Mouse (Mus musculus) testis, adult 2 months (tissue): Measurements from ENCODE around the gene Dppa2. TPM values are rescaled to one million over a fixed set of nuclear protein-coding genes. Genes with fewer than 3 reads are reported as not detected.
"Not testable (repeated sequence)": the region's sequence is repeated elsewhere in the genome, so short reads cannot be mapped to it uniquely, and the experiment has no call there.

Experiments used
- H3K27ac ChIP-seq: fragments of 200-500 bp; 2 replicates; pipeline ENCODE4 v1.5.1; 2012; ENCODE audit warnings: low read depth, low read length; ENCODE audit not compliant: control insufficient read depth, insufficient read depth
- H3K27me3 ChIP-seq: fragments of 200-500 bp; 2 replicates; pipeline ENCODE4 v1.6.1; 2012; ENCODE audit warnings: mild to moderate bottlenecking, low read length, moderate library complexity; ENCODE audit not compliant: control insufficient read depth, insufficient read depth
- H3K36me3 ChIP-seq: fragments of 200-500 bp; 2 replicates; pipeline ENCODE4 v1.6.1; 2012; ENCODE audit warnings: mild to moderate bottlenecking, low read length; ENCODE audit not compliant: control insufficient read depth, insufficient read depth
- H3K4me1 ChIP-seq: fragments of 200-500 bp; 2 replicates; pipeline ENCODE4 v1.6.1; 2012; ENCODE audit warnings: low read length; ENCODE audit not compliant: control insufficient read depth, insufficient read depth
- H3K4me3 ChIP-seq: fragments of 200-500 bp; 2 replicates; pipeline ENCODE4 v1.5.1; 2012; ENCODE audit warnings: low read depth, mild to moderate bottlenecking, low read length, moderate library complexity, mixed read lengths; ENCODE audit not compliant: control insufficient read depth
- CTCF ChIP-seq: fragments of 200-500 bp; IDR thresholded peaks from 2 replicates; pipeline ENCODE4 v1.5.1; 2012; ENCODE audit warnings: low read depth, mild to moderate bottlenecking, inconsistent platforms, low read length, moderate library complexity; ENCODE audit not compliant: control insufficient read depth, insufficient read depth, insufficient replicate concordance
- POLR2A ChIP-seq: fragments of 200-500 bp; IDR thresholded peaks from 2 replicates; pipeline ENCODE4 v1.6.1; 2012; ENCODE audit warnings: low read depth, mild to moderate bottlenecking, inconsistent platforms, low read length, moderate library complexity; ENCODE audit not compliant: control insufficient read depth
- polyA plus RNA-seq: library from polyadenylated mRNA; depleted of rRNA; stranded (reverse); fragments of >200 nt; gene quantifications from 2 replicates; pipeline ENCODE4 v1.2.3, GENCODE M21; 2012

The Dppa2 gene
- polyA plus RNA-seq, 1 experiment = not detected

DNA sequence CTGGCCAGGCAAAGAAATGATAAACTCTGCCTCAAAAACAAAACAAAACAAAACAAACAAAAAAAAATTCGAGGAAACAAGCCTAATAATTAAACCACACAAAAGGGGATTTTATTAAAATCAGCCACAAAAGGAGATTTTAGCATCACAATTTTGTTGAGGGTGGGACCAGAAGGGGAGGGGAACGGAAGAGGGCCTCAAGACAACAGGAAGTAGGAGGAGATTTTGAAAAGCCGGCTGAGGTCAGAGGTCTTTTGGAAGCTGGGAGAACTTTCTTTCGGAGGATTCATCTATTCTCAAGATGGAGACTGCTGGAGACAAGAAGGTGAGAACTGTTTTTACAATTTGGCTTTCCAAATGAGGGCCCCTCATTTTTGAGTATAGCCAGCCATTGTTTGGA lies 20.2 kb upstream of the Dppa2 start, which contains the start of gene Dppa4:
Gene Dppa4 (plus strand): TSS at position 217 of the 400 bp plus-strand sequence.
- Histone ChIP-seq H3K27me3 (no peaks in the 10 kb centered on the region), H3K36me3 (no peaks in the 10 kb centered on the region), H3K4me3 (peak within 1 kb of the TSS; percentile 13; the same call in 1 of the 2 replicates), H3K4me1 (no peaks in the 10 kb centered on the region), H3K27ac (no peak within 1 kb of the TSS)
- TF ChIP-seq CTCF = no peak
- TF ChIP-seq POLR2A = no peak

DNA sequence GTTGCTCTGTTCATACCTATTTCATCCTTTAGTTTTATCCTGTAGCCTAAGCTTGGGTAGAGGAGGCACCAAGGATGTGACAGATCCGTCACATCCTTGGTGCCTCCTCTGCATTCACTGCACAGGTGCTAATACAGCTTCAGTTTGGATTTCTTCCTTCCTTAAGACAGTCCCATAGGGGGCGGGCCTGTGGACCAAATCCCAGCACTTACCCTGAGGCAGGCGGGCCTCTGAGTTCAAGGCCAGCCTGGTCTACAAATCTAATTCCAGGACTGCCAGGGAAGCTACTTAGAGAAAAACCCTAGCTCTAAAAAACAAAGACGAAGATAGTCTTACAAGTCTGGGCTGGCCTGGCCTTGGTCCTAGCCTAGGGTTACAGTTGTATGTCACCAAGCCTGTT lies 18.2 kb upstream of the Dppa2 start:
- H3K4me1 ChIP-seq = no peaks in the 10 kb centered on the region
- H3K27me3 ChIP-seq = no peaks in the 10 kb centered on the region
- H3K27ac ChIP-seq = no peak overlapping the region
- TF ChIP-seq POLR2A (no peak), CTCF (no peak)
- H3K36me3 ChIP-seq = no peaks in the 10 kb centered on the region
- no peak overlapping the region for H3K4me3 ChIP-seq

DNA sequence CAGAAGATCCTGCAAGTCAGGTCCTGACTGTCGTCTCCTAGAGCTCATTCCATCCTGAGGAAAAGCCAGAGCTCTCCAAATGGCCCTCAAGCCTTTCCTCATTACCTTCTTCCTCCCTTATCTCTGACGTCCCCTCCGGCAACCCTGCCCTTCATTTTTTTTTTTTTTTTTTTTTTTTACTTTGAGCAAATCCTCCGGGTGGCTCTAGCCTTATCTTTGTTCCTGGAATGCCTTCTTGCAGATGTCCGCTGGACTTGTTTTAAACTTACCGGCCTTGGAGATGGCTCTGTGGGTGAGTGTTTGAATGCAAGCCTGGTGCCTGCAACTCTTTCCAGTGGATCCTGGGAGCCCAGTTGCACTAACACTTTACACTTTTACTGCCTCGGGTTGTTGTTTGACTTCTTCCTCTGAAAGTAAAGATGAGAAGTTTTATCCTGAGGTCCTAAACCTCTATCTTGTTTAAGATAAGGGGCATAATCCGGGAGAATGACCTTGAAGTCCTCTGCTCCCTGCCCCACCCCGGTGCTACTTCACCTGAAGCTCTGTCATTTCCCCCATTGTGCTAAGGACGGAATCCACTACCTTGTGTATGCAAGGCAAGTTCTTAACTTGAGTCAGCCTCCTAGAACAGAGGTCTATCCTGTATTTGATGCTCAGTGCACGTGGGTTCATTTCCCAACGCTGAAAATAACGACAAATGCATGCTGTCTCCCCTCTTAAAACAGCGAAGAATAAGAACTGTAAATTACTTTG lies 6.1 kb upstream of the Dppa2 start:
- Histone ChIP-seq H3K4me1 (no peaks in the 10 kb centered on the region), H3K27ac (no peak overlapping the region), H3K27me3 (no peaks in the 10 kb centered on the region), H3K36me3 (no peaks in the 10 kb centered on the region), H3K4me3 (no peak overlapping the region)
- TF ChIP-seq CTCF (no peak), POLR2A (no peak)

DNA sequence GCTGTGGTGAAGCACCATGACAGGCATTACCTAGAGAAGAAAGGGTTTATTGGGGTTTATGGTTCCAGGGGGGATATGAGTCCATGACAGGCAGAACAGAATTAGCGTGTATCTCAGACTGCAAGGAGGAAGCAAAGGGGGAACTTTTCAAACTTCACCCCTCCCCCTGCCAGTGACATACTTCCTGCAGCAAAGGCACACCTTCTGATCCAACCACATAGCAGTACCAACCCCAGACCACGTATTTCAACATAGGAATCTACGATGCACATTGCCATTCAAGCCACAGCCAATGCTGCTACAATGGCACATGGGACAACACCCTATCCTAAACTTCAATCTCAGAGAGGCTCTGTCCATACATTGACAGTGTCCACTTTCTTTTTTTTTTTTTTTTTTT lies 3.8 kb upstream of the Dppa2 start:
- Histone ChIP-seq H3K27ac (no peak overlapping the region), H3K36me3 (no peaks in the 10 kb centered on the region), H3K4me3 (no peak overlapping the region), H3K4me1 (no peaks in the 10 kb centered on the region), H3K27me3 (no peaks in the 10 kb centered on the region)
- TF ChIP-seq POLR2A (no peak), CTCF (no peak)

DNA sequence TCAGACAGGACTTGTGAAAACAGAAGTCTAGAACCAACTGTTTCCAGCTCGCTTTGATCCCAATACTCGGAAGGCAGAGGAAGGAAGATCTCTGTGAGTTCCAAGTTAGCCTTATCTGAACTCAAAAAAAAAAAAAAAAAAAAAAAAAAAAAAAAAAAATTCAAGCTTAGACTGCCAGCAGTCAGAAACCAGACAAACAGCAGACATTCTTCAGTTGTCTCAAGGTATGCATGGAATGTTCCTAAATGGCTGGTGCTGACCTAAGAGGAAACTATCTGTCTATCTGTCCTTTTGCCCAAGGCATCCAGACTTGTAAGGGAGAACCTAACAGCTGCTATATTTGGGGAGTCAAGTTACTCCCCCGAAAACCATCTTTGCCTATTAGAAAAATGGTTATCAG lies 275 bp downstream of the Dppa2 start:
- TF ChIP-seq POLR2A (no peak), CTCF (no peak)
- no peaks in the 10 kb centered on the region for H3K4me1 ChIP-seq
- no peak overlapping the region for H3K4me3 ChIP-seq
- H3K27ac ChIP-seq = no peak overlapping the region
- no peaks in the 10 kb centered on the region for H3K36me3 ChIP-seq
- no peaks in the 10 kb centered on the region for H3K27me3 ChIP-seq

DNA sequence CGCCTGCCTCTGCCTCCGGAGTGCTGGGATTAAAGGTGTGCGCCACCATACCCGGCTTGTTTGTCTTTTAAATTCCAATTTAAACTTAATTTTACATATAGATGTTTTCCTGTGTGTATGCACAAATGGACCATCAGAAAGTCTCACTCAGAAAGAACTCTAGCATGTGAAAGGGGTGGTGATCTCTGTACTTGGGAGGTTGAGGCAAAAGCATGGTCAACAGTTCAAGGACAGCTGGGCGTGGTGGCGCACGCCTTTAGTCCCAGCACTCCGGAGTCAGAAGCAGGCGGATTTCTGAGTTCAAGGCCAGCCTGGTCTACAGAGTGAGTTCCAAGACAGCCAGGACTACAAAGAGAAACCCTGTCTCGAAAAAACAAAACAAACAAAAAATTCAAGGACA lies 5.2 kb downstream of the Dppa2 start:
- not testable (repeated sequence) for H3K4me3 ChIP-seq, H3K27ac ChIP-seq

DNA sequence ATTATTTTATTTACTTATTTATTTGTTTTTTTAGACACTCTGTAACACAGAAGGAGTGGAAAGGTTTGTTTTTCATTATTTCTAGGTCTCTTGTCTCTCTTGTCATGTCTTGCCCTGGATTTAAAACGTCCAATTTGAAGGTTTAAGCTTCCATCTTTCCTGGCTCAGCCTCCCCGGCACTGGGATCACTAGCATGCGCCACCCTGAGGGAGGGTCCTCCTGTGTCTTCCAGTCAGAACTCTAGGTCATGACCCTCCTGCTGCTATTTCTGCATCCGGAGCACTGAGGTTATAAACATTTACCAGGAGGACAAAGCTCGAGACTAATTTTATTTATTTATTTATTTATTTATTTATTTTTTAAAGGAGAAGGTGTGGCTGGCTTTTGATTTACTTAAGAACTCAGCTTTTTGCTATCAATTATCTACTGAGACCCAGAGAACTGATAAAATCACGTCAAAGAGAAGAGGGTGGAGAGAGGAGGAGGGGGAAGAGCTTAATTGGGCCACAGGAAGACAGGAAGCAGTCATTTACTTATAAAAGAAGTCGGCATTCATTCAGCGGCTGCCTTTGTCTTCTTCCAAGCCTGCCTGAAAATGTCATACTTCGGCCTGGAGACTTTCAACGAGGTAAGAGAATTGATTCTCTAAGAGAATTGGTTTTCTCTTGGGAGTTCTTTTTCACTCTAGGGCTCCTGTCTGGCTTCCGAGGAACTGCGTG lies 6.4 kb downstream of the Dppa2 start:
- Histone ChIP-seq H3K36me3 (no peaks in the 10 kb centered on the region), H3K27ac (no peak overlapping the region), H3K4me1 (peaks cover 2% of the 10 kb centered on the region; the same call in 1 of the 2 replicates), H3K4me3 (no peak overlapping the region), H3K27me3 (no peaks in the 10 kb centered on the region)
- TF ChIP-seq POLR2A (no peak), CTCF (no peak)

More for the DNA sequence above, 5.2 kb downstream of the Dppa2 start:
- H3K36me3 ChIP-seq, H3K4me1 ChIP-seq, H3K27me3 ChIP-seq: not testable (repeated sequence)
